Mouse (Mus musculus) cerebellum, postnatal 4 days (tissue): ENCODE measurements around the gene Krtap4-1.

Experiments used
- DNase-seq, 2 experiments: peaks; one replicate each; pipeline ENCODE4 v3.0.0; 2022; ENCODE audit warnings: low spot score in 2 of 2, mixed read lengths in 1 of 2

Gene Krtap4-1

GRCm38 (mm10) chr11:99585096-99585495, 42.9 kb downstream of the Krtap4-1 start:
- DNase-seq = no peak

GRCm38 (mm10) chr11:99583245-99583704, 44.8 kb downstream of the Krtap4-1 start, which contains the start of gene Krtap1-4:
Gene Krtap1-4 (minus strand): TSS chr11:99583654.
- DNase-seq = no peak

GRCm38 (mm10) chr11:99581564-99581963, 46.5 kb downstream of the Krtap4-1 start:
- no peak for DNase-seq

- DNase-seq = no peak
These were observed 47.0 kb downstream of the Krtap4-1 start for GRCm38 (mm10) chr11:99581051-99581450.

GRCm38 (mm10) chr11:99580636-99581035, 47.4 kb downstream of the Krtap4-1 start, which contains the start of gene Krtap1-5:
Gene Krtap1-5 (minus strand): TSS chr11:99581016.
- no peak for DNase-seq
